Mouse (Mus musculus) kidney, embryonic 16.5 days (tissue): ENCODE results near the gene Ddr2. TPM values are rescaled to one million over a fixed set of nuclear protein-coding genes. Genes with fewer than 3 reads are reported as not detected.
A peak's percentile ranks its signal among the peaks of the same experiment; 100 is the strongest.
"Not testable (repeated sequence)": the region's sequence is repeated elsewhere in the genome, so short reads cannot be mapped to it uniquely, and the experiment has no call there.

ENCODE experiments used
- ATAC-seq: fragments of 200-750 bp; cut with Nextera tagmentation; 2 replicates; pipeline ENCODE4 v1.8.0; 2017; ENCODE audit warnings: moderate TSS enrichment; ENCODE audit not compliant: low FRiP score, low TSS enrichment
- H3K27ac ChIP-seq: fragments of 300-500 bp; sonication (generic); 2 replicates; pipeline ENCODE4 v1.5.1; 2014; ENCODE audit warnings: low read length
- H3K27me3 ChIP-seq: fragments of 300-500 bp; sonication (generic); 2 replicates; pipeline ENCODE4 v1.6.1; 2014; ENCODE audit warnings: low read length, control low read depth, mixed read lengths; ENCODE audit not compliant: insufficient read depth
- H3K36me3 ChIP-seq: fragments of 300-500 bp; sonication (generic); 2 replicates; pipeline ENCODE4 v1.6.1; 2014; ENCODE audit warnings: low read length, control low read depth, mixed read lengths; ENCODE audit not compliant: insufficient read depth
- H3K4me1 ChIP-seq: fragments of 300-500 bp; sonication (generic); 2 replicates; pipeline ENCODE4 v1.6.1; 2014; ENCODE audit warnings: low read length, control low read depth, mixed read lengths; ENCODE audit not compliant: insufficient read depth
- H3K4me2 ChIP-seq: fragments of 300-500 bp; sonication (generic); replicated peaks from 2 replicates; pipeline ENCODE4 v1.6.1; 2014; ENCODE audit warnings: low read depth, low read length
- H3K4me3 ChIP-seq: fragments of 300-500 bp; sonication (generic); 2 replicates; pipeline ENCODE4 v1.5.1; 2014; ENCODE audit warnings: mild to moderate bottlenecking, low read length
- H3K9ac ChIP-seq: fragments of 300-500 bp; sonication (generic); replicated peaks from 2 replicates; pipeline ENCODE4 v1.6.1; 2014; ENCODE audit warnings: low read length
- H3K9me3 ChIP-seq: fragments of 300-500 bp; sonication (generic); 2 replicates; pipeline ENCODE4 v1.6.1; 2016; ENCODE audit warnings: low read length, control low read depth
- WGBS: fragments of 180-500 bp; shearing (Covaris S2); extraction: QIAGEN DNeasy Blood & Tissue Kit; methylation state at CpG from one replicate; pipeline ENCODE4 v1.1.7; 2014; 5-methylcytosine and 5-hydroxymethylcytosine counted together
- polyA plus RNA-seq: library from polyadenylated mRNA; unstranded; fragments of >200 nt; fragmentation: Nextera tagmentation; extraction: Ambion mirVana; gene quantifications from 2 replicates; pipeline ENCODE4 v1.2.1, GENCODE M21; 2015

Gene Ddr2
- polyA plus RNA-seq, 1 experiment from 2014 or later, result 33.1 TPM

DNA sequence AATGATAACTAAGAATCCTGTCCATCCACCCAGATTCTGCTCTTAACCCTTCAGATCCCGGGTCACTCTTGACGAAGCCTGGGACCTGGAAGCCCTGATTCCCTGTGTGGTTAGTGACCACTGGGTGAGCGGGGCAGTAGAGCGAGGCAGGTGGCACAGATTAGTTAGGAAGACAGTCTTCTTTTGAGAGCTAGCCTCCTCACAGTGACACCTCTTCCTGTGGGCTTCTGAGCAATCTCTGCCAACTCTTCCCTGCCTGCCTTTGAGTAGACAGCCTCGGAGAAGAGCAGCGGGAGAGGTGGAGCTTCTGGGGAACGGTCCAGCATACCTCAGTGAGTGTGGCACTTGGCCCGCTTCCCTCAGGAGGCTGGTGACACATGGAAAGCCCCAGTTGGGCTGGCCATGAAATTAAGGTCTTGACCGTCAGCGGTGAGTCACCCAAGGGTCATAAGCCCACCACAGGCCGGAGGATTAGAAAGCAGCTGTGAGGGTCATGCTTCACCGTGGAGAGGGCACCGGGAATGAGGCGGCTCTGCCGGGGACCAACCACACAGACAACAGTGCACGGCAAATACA is 1.2 kb upstream of the Ddr2 start:
- WGBS, result 82% methylated on average over 16 of the region's 16 CpGs
- no peaks in the 10 kb centered on the region for H3K27me3 ChIP-seq
- peak overlapping the region; percentile 18; the same call in 1 of the 2 replicates for H3K27ac ChIP-seq
- H3K9ac ChIP-seq, result no peak overlapping the region
- H3K4me1 ChIP-seq, result peaks cover 7% of the 10 kb centered on the region; the same call in 1 of the 2 replicates
- H3K36me3 ChIP-seq, result no peaks in the 10 kb centered on the region
- H3K4me3 ChIP-seq, result no peak overlapping the region
- no peaks in the 10 kb centered on the region for H3K9me3 ChIP-seq
- no peak overlapping the region for H3K4me2 ChIP-seq
- ATAC-seq, result no peak

DNA sequence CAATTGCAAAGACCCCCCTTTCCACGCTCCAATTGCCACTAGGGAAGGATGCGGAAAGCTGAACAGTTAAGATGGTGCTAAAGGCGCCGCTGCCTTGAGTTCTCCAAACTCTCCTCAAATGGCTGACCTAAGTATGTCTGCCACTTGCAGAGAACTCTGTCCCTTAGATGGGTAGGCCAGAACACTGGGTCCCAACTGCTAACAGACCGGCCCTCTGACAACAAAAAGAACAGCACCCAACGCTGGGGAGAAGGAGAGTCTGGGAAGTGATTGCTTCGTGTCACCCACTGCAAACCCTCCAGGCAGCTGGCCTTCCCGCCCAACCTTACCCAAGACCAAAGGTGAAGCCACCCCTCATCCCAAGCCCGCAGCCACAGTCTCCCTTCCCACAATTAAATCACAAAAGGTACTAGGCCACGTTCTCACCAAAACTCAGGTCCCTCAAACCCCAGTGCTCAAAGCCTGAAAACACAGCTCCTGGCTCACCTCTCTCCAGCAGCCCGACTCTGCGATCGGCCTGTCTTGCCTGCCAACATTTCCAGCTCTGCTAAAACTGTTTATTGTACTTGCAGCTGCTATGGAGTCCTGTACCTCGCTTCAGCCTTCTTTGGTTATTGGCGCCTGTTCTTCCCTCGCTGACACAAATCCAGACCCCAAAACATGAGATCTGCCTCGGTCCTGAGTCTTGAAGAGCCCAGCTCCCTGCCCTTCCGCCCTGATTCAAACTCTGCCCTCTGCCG is 616 bp downstream of the Ddr2 start:
- peak overlapping the region; percentile 63 for H3K9ac ChIP-seq
- WGBS, result 67% methylated on average over 19 of the region's 19 CpGs

DNA sequence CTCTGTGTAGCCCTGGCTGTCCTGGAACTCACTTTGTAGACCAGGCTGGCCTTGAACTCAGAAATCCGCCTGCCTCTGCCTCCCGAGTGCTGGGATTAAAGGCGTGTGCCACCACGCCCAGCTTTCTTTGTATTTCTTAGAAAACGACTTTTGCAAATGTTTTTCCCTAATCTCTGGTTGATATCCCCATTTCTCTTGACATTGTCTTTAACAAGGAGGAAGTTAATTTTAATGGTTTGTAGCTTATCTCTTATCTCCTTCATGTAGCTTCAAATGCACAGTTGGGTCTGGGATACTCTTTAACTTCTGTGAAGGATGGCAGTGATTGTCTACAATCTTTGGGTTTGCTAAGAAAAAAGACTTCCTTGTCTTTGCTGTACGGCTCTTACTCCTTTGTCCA is 7.7 kb downstream of the Ddr2 start:
- not testable (repeated sequence) for ATAC-seq, H3K4me1 ChIP-seq, H3K9ac ChIP-seq, H3K9me3 ChIP-seq, H3K36me3 ChIP-seq, H3K27me3 ChIP-seq, H3K4me2 ChIP-seq, H3K27ac ChIP-seq, H3K4me3 ChIP-seq
- WGBS, result 94% methylated on average over 6 of the region's 6 CpGs

More for the DNA sequence above, 616 bp downstream of the Ddr2 start:
- Histone ChIP-seq H3K4me1 (peaks cover 7% of the 10 kb centered on the region; the same call in 1 of the 2 replicates), H3K27ac (peak overlapping the region; percentile 91), H3K27me3 (no peaks in the 10 kb centered on the region), H3K9me3 (no peaks in the 10 kb centered on the region), H3K4me3 (peak overlapping the region; percentile 49), H3K4me2 (peak overlapping the region; percentile 47), H3K36me3 (no peaks in the 10 kb centered on the region)
- peak; percentile 41; the same call in 1 of the 2 replicates for ATAC-seq

GRCm38 (mm10) chr1:170086631-170087030 is 23.9 kb downstream of the Ddr2 start:
- peak; percentile 49; the same call in 1 of the 2 replicates for ATAC-seq
- H3K36me3 ChIP-seq, result no peaks in the 10 kb centered on the region
- no peaks in the 10 kb centered on the region for H3K27me3 ChIP-seq
- no peak overlapping the region for H3K4me2 ChIP-seq
- no peak overlapping the region for H3K9ac ChIP-seq
- 84% methylated on average over 7 of the region's 7 CpGs for WGBS
- no peak overlapping the region for H3K27ac ChIP-seq
- no peak overlapping the region for H3K4me3 ChIP-seq
- H3K4me1 ChIP-seq, result no peaks in the 10 kb centered on the region
- no peaks in the 10 kb centered on the region for H3K9me3 ChIP-seq

DNA sequence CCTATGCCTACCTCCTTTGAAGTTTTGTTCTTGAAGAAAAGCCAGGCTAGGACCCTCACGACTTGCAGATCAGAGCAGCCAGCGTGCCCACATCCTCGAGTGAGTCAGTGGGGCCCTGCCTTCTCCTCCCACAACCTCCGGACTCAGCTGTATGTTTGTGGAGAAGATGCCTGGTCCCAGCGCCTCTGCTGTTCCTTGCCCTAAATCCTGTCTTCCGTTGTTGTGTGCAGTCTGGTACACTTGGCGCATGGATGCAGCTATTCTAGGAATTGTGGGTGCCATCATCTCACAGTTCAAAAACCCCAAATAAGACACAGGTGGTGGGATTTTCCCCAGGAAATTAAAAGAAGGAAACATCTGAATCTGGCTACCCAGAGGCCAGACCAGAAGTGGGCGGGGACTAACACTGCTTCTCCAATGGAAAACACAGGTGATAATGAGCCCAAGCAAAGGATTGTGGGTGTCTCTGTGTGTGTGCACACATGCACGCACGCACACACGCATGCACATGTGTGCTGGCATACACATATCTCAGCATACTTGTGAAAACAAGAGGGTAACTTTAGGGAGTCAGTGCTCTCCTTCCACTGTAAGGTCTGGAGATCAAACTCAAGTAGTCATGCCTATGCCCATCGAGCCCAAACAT is 26.3 kb downstream of the Ddr2 start:
- no peak overlapping the region for H3K27ac ChIP-seq
- H3K36me3 ChIP-seq, result no peaks in the 10 kb centered on the region
- H3K27me3 ChIP-seq, result no peaks in the 10 kb centered on the region
- WGBS, result 88% methylated on average over 12 of the region's 12 CpGs
- H3K9ac ChIP-seq, result no peak overlapping the region
- no peak overlapping the region for H3K4me3 ChIP-seq
- no peaks in the 10 kb centered on the region for H3K9me3 ChIP-seq
- H3K4me1 ChIP-seq, result no peaks in the 10 kb centered on the region
- ATAC-seq, result no peak
- H3K4me2 ChIP-seq, result no peak overlapping the region

DNA sequence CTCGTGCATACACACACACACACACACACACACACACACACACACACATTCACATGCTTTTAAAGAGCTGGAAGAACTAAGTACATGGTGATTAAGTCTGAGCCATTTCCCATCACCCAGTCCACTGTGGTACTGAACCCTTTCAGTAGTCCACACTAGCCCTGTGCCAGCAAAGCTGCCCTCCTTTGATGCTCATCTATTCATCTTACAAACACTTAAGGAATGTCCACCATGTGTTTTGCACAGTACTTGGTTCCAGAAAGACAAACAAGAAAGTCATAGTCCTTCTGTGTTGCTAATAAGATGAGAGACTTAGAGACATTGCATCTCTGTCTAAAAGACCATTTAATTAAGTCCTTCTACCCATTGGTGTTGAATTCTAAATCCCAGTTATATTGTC is 29.7 kb downstream of the Ddr2 start:
- H3K4me1 ChIP-seq, result no peaks in the 10 kb centered on the region
- H3K4me3 ChIP-seq, result no peak overlapping the region
- no peaks in the 10 kb centered on the region for H3K36me3 ChIP-seq
- no peak overlapping the region for H3K9ac ChIP-seq
- no peak for ATAC-seq
- H3K9me3 ChIP-seq, result no peaks in the 10 kb centered on the region; the same call in 1 of the 2 replicates
- H3K27me3 ChIP-seq, result no peaks in the 10 kb centered on the region
- H3K27ac ChIP-seq, result no peak overlapping the region
- 71% methylated on average over 1 of the region's 1 CpGs for WGBS
- H3K4me2 ChIP-seq, result no peak overlapping the region

GRCm38 (mm10) chr1:170079465-170079864 is 31.1 kb downstream of the Ddr2 start:
- Histone ChIP-seq H3K4me3 (no peak overlapping the region), H3K36me3 (no peaks in the 10 kb centered on the region), H3K4me1 (no peaks in the 10 kb centered on the region), H3K9me3 (peaks cover 4% of the 10 kb centered on the region; the same call in 1 of the 2 replicates), H3K27ac (no peak overlapping the region), H3K4me2 (no peak overlapping the region), H3K9ac (no peak overlapping the region), H3K27me3 (no peaks in the 10 kb centered on the region)
- WGBS, result 77% methylated on average over 2 of the region's 2 CpGs
- ATAC-seq, result no peak

GRCm38 (mm10) chr1:170076339-170076738 is 34.2 kb downstream of the Ddr2 start:
- Histone ChIP-seq H3K4me3 (no peak overlapping the region), H3K27ac (no peak overlapping the region), H3K9ac (no peak overlapping the region), H3K4me2 (no peak overlapping the region), H3K4me1 (no peaks in the 10 kb centered on the region), H3K36me3 (no peaks in the 10 kb centered on the region), H3K9me3 (peaks cover 4% of the 10 kb centered on the region; the same call in 1 of the 2 replicates), H3K27me3 (no peaks in the 10 kb centered on the region)
- WGBS, result 76% methylated on average over 5 of the region's 5 CpGs
- no peak for ATAC-seq

DNA sequence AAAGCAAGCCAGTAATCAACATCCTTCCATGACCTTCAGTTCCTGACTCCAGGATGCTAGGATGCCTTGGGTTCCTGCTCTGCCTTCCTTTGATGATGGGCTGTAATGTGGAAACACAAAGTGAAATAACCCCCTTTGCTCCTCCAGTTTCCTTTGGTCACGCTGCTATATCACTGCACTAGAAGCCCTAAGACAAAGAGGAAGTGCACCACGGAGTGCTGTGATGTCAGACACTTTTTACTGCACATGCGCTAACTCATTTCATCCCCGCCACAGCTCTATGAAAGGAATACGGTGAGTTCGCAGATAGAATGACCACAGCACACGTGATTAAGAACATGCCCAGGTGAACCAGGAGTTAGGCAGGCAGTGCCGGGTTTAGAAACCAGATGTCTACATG is 36.8 kb downstream of the Ddr2 start:
- no peak overlapping the region for H3K4me2 ChIP-seq
- no peak overlapping the region for H3K4me3 ChIP-seq
- H3K9me3 ChIP-seq, result peaks cover 4% of the 10 kb centered on the region; the same call in 1 of the 2 replicates
- H3K27me3 ChIP-seq, result no peaks in the 10 kb centered on the region
- no peaks in the 10 kb centered on the region for H3K4me1 ChIP-seq
- no peak for ATAC-seq
- no peak overlapping the region for H3K9ac ChIP-seq
- WGBS, result 83% methylated on average over 8 of the region's 8 CpGs
- H3K27ac ChIP-seq, result no peak overlapping the region
- H3K36me3 ChIP-seq, result no peaks in the 10 kb centered on the region

- 85% methylated on average over 5 of the region's 5 CpGs for WGBS
- no peaks in the 10 kb centered on the region for H3K36me3 ChIP-seq
- no peak overlapping the region for H3K9ac ChIP-seq
- H3K27ac ChIP-seq, result no peak overlapping the region
- H3K27me3 ChIP-seq, result no peaks in the 10 kb centered on the region
- H3K4me2 ChIP-seq, result no peak overlapping the region
- no peak for ATAC-seq
- no peak overlapping the region for H3K4me3 ChIP-seq
- H3K4me1 ChIP-seq, result peaks cover 12% of the 10 kb centered on the region
- no peaks in the 10 kb centered on the region for H3K9me3 ChIP-seq
Observed at GRCm38 (mm10) chr1:170069143-170069542, 41.4 kb downstream of the Ddr2 start.
